Mouse (Mus musculus): ENCODE data around the gene Ttc34. TPM values are rescaled to one million over a fixed set of nuclear protein-coding genes. Genes with fewer than 3 reads are reported as not detected.

The Ttc34 gene
- polyA plus RNA-seq, 1 experiment, result not detected

- Histone ChIP-seq H3K36me3 (ENCODE audit: control insufficient read depth, insufficient read depth) (no peaks in the 10 kb centered on the region), H3K4me2 (ENCODE audit: low read depth) (no peak overlapping the region), H3ac (ENCODE audit: control insufficient read depth, insufficient read length) (no peak overlapping the region), H3K27me3 (ENCODE audit: control insufficient read depth, insufficient read depth, insufficient read length) (peaks cover 12% of the 10 kb centered on the region), H3K79me2 (ENCODE audit: control insufficient read depth, insufficient read depth) (no peaks in the 10 kb centered on the region), H3K4me3 (no peak overlapping the region)
- TF ChIP-seq E2F4 (IDR thresholded peaks at IDR 0.05; ENCODE audit: insufficient read depth) (no peak), CEBPB (IDR thresholded peaks at IDR 0.05; ENCODE audit: insufficient read depth, poor library complexity, severe bottlenecking) (no peak), MYOG (IDR thresholded peaks at IDR 0.05; ENCODE audit: control insufficient read depth in 1 of 3, insufficient read depth in 1 of 3, insufficient read length in 2 of 3, low read depth in 2 of 3) (no peak), POLR2AphosphoS2 (IDR thresholded peaks at IDR 0.05; ENCODE audit: insufficient read length, low read depth) (no peak), TCF3 (IDR thresholded peaks at IDR 0.05; ENCODE audit: insufficient read length, low read depth) (no peak), MYOD1 (IDR thresholded peaks at IDR 0.05; ENCODE audit: control insufficient read depth in 1 of 3, insufficient read length in 2 of 3, low read depth in 2 of 3) (no peak), MAX (IDR thresholded peaks at IDR 0.05; ENCODE audit: low read depth) (no peak), TCF12 (IDR thresholded peaks at IDR 0.05; ENCODE audit: insufficient read depth, poor library complexity, severe bottlenecking) (no peak), SRF (IDR thresholded peaks at IDR 0.05; ENCODE audit: control insufficient read depth, insufficient read length, low read depth) (no peak), USF1 (IDR thresholded peaks at IDR 0.05; ENCODE audit: low read depth) (no peak), POLR2A (IDR thresholded peaks at IDR 0.05; ENCODE audit: insufficient read length, low read depth) (no peak), REST (IDR thresholded peaks at IDR 0.05; ENCODE audit: insufficient read depth, insufficient read length) (no peak)
Observed at GRCm38 (mm10) chr4:154914707-154915106, 77.4 kb downstream of the Ttc34 start.

GRCm38 (mm10) chr4:154915286-154915685 lies 78.0 kb downstream of the Ttc34 start:
- no peak overlapping the region for H3K4me3 ChIP-seq
- no peaks in the 10 kb centered on the region for H3K79me2 ChIP-seq (ENCODE audit: control insufficient read depth, insufficient read depth)
- H3K36me3 ChIP-seq (ENCODE audit: control insufficient read depth, insufficient read depth), result no peaks in the 10 kb centered on the region
- TF ChIP-seq REST (IDR thresholded peaks at IDR 0.05; ENCODE audit: insufficient read depth, insufficient read length) (no peak), TCF12 (IDR thresholded peaks at IDR 0.05; ENCODE audit: insufficient read depth, poor library complexity, severe bottlenecking) (no peak), USF1 (IDR thresholded peaks at IDR 0.05; ENCODE audit: low read depth) (no peak), E2F4 (IDR thresholded peaks at IDR 0.05; ENCODE audit: insufficient read depth) (no peak), MYOG (IDR thresholded peaks at IDR 0.05; ENCODE audit: control insufficient read depth in 1 of 3, insufficient read depth in 1 of 3, insufficient read length in 2 of 3, low read depth in 2 of 3) (no peak), MAX (IDR thresholded peaks at IDR 0.05; ENCODE audit: low read depth) (no peak), POLR2A (IDR thresholded peaks at IDR 0.05; ENCODE audit: insufficient read length, low read depth) (no peak), CEBPB (IDR thresholded peaks at IDR 0.05; ENCODE audit: insufficient read depth, poor library complexity, severe bottlenecking) (no peak), TCF3 (IDR thresholded peaks at IDR 0.05; ENCODE audit: insufficient read length, low read depth) (no peak), SRF (IDR thresholded peaks at IDR 0.05; ENCODE audit: control insufficient read depth, insufficient read length, low read depth) (no peak), POLR2AphosphoS2 (IDR thresholded peaks at IDR 0.05; ENCODE audit: insufficient read length, low read depth) (no peak), MYOD1 (IDR thresholded peaks at IDR 0.05; ENCODE audit: control insufficient read depth in 1 of 3, insufficient read length in 2 of 3, low read depth in 2 of 3) (no peak)
- H3K27me3 ChIP-seq (ENCODE audit: control insufficient read depth, insufficient read depth, insufficient read length), result peaks cover 12% of the 10 kb centered on the region
- no peak overlapping the region for H3ac ChIP-seq (ENCODE audit: control insufficient read depth, insufficient read length)
- no peak overlapping the region for H3K4me2 ChIP-seq (ENCODE audit: low read depth)

GRCm38 (mm10) chr4:154916662-154917061 lies 79.4 kb downstream of the Ttc34 start:
- Histone ChIP-seq H3ac (ENCODE audit: control insufficient read depth, insufficient read length) (no peak overlapping the region), H3K4me2 (ENCODE audit: low read depth) (no peak overlapping the region), H3K79me2 (ENCODE audit: control insufficient read depth, insufficient read depth) (no peaks in the 10 kb centered on the region), H3K27me3 (ENCODE audit: control insufficient read depth, insufficient read depth, insufficient read length) (peaks cover 12% of the 10 kb centered on the region), H3K36me3 (ENCODE audit: control insufficient read depth, insufficient read depth) (no peaks in the 10 kb centered on the region), H3K4me3 (no peak overlapping the region)
- TF ChIP-seq TCF3 (IDR thresholded peaks at IDR 0.05; ENCODE audit: insufficient read length, low read depth) (no peak), POLR2A (IDR thresholded peaks at IDR 0.05; ENCODE audit: insufficient read length, low read depth) (no peak), CEBPB (IDR thresholded peaks at IDR 0.05; ENCODE audit: insufficient read depth, poor library complexity, severe bottlenecking) (no peak), TCF12 (IDR thresholded peaks at IDR 0.05; ENCODE audit: insufficient read depth, poor library complexity, severe bottlenecking) (no peak), E2F4 (IDR thresholded peaks at IDR 0.05; ENCODE audit: insufficient read depth) (no peak), MYOG (IDR thresholded peaks at IDR 0.05; ENCODE audit: control insufficient read depth in 1 of 3, insufficient read depth in 1 of 3, insufficient read length in 2 of 3, low read depth in 2 of 3) (no peak), MYOD1 (IDR thresholded peaks at IDR 0.05; ENCODE audit: control insufficient read depth in 1 of 3, insufficient read length in 2 of 3, low read depth in 2 of 3) (no peak), POLR2AphosphoS2 (IDR thresholded peaks at IDR 0.05; ENCODE audit: insufficient read length, low read depth) (no peak), REST (IDR thresholded peaks at IDR 0.05; ENCODE audit: insufficient read depth, insufficient read length) (no peak)

Other genes with a start within 250 kb of the Ttc34 start
- gene Prdm16, start 200.6 kb upstream of the Ttc34 start, polyA plus RNA-seq (2012; fragmentation: generic; extraction: Trizol), result not detected
- gene Actrt2, start 169.6 kb upstream of the Ttc34 start, polyA plus RNA-seq (2012; fragmentation: generic; extraction: Trizol), result not detected
- 0.52 TPM for gene Mmel1, start 32.1 kb downstream of the Ttc34 start, polyA plus RNA-seq (2012; fragmentation: generic; extraction: Trizol)
- 5.7 TPM for gene Fam213b, start 61.7 kb downstream of the Ttc34 start, polyA plus RNA-seq (2012; fragmentation: generic; extraction: Trizol)
- 0.43 TPM for gene Tnfrsf14, start 91.1 kb downstream of the Ttc34 start, polyA plus RNA-seq (2012; fragmentation: generic; extraction: Trizol)
- gene Hes5, start 123.5 kb downstream of the Ttc34 start, polyA plus RNA-seq (2012; fragmentation: generic; extraction: Trizol), result not detected
- gene Pank4, start 126.7 kb downstream of the Ttc34 start, polyA plus RNA-seq (2012; fragmentation: generic; extraction: Trizol), result 21.0 TPM
- 0.06 TPM for gene Plch2, start 219.3 kb downstream of the Ttc34 start, polyA plus RNA-seq (2012; fragmentation: generic; extraction: Trizol)
- gene Pex10, start 229.6 kb downstream of the Ttc34 start, polyA plus RNA-seq (2012; fragmentation: generic; extraction: Trizol), result 12.4 TPM
- gene Rer1, start 248.9 kb downstream of the Ttc34 start, polyA plus RNA-seq (2012; fragmentation: generic; extraction: Trizol), result 117 TPM
- gene Morn1, start 249.1 kb downstream of the Ttc34 start, polyA plus RNA-seq (2012; fragmentation: generic; extraction: Trizol), result 2.6 TPM

Measured in myocyte (in vitro differentiated cells).